Mouse (Mus musculus) telencephalon, adult 2 months (tissue): ENCODE data around the gene Slc35c1.

Source experiments
- DNase-seq: peaks from one replicate; pipeline ENCODE4 v3.0.0-alpha.2; 2011; ENCODE audit warnings: low read depth, low spot score

Gene Slc35c1

DNA sequence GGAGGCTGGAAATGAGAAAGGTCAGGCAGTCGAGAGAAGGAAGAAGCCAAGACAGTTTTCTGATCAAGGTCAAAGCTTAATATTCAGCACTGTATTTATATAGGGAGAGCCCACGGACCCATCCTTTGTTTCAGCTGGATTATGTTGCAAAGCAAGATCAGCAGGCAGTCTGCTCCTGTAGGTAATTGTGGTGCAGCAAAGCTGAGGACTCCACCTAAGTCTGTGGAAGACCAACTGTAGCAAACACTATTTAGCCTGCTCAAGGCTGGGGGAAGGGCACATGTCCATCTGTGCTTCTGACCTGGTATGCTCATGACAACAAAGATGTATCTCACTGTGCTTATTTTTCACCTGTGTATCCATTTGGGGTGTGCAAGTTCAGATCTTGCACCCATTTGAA lies 15.4 kb upstream of the Slc35c1 start:
- no peak for DNase-seq

- no peak for DNase-seq
Measured at GRCm38 (mm10) chr2:92474920-92475319, 14.6 kb upstream of the Slc35c1 start.

DNA sequence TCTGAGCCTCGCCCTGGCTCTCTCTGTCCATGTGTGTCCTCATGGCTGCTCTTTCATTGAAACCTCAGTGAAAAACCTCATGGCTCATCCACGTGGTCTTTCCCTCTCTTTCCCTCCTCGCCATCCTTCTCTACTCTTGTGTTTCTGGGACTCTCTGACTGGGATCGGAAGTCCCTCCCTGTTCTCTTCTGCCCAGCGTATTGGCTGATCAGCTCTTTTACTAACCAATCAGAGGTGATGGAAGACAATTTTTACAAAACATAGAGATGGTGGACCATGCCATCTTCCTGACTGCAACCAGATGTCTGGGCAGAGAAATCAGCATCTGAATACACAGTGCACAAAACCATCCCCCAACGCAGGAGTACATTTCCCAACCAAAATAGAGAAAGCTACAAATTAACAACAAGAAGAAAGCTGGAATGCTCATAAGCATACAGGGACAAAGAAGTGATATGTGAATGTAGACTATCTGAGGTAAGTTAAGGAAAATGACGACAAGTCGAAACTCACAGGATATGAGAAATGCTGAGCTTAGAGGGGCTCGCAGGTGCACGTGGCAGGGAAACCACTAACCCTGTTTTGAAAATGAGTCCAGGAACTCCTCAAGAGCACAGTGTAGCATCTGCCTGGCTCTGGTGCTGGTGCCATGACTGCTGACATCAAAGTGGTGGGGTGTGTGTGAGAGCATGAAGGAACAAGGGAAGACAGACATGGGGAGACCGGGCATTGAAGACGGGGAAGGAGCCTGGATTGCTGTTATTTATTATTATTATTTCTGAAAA lies 11.7 kb upstream of the Slc35c1 start:
- no peak for DNase-seq

DNA sequence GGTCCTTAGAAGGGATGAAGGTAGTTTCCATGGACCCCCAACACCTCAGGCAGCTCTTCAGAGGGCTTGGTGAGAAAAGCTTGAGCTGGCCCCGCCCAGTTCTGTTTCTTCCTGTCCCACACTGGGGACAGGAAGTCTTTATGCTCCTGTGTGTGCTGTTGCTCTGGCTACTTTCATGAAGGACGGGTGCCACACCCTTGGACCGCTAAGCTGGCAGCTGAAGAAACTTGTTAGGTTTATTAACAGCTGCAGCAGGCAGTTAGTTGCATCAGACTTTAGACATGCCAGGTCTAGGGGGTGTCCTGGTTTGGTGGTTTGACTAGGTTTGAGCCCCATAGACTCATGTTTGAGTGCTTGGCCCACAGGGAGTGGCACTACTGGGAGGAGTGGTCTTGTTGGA lies 4.4 kb upstream of the Slc35c1 start:
- no peak for DNase-seq

- DNase-seq: no peak
Measured at GRCm38 (mm10) chr2:92461215-92461614, 877 bp upstream of the Slc35c1 start.

DNA sequence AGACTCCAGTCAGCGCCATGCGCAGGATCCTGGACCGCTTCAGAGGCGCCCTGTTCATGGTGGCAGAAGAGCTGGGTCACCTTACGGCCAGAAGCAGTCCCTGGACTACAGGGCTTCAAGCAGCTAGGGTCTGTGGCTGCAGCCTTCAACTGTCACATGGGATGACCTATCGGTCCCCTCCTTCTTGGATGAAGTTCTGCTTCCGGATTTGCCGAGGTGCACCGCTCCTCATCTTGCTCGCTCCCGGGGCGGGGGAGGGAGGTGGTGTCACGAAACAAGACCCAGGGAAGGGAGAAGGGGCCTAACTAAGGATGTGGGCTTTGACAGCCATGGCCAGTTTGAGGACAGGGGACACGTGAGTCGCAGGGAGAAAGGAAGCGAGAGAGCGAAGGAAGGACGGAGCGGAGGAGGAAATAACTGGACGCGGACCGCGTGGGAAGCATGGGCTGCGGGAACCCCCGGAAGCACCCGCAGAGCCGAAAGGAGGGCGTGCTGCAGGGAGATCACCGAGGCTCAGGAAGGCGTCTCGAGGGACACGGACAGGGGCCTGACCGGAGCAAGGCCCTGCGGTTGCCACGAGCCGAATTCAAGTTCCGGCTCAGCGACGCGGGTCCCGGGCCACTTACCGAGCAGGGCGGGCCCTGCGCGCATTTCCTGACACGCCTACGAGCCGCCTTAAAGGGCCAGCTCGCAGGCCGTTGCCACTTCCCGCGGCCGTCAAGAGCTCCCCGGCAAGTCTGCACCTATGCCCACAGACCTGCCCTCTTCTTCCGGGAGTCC lies 1.0 kb downstream of the Slc35c1 start:
- DNase-seq: peak; percentile 81

- no peak for DNase-seq
Measured at GRCm38 (mm10) chr2:92458481-92458880, 1.9 kb downstream of the Slc35c1 start.

DNA sequence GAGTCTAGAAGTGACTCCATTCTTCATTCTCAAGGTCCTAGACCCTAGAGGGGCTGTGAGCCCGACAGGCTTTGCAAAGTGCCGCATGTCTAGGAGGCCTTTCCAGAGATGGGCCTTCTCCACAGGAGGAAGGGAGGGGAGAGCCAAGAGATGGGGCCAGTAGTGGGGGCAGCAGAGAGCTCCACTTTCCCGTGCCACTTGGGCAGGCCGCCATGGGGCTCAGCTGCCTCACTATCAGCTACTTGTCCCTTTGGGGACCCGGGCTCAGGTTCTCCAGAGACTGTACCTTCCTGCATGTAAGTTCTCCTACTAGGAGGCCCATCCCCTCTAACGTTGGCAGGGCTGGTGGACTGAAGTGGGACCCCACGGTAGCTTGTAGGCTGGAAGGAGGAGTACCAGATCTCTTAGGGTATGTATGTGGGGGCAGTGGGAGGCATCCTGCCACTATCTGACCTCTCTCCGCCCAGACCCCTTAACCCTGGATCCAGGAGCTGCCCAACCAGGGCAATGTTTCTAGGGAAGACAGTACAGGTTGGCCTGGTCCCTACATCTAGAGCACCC lies 3.3 kb downstream of the Slc35c1 start:
- DNase-seq: no peak

DNA sequence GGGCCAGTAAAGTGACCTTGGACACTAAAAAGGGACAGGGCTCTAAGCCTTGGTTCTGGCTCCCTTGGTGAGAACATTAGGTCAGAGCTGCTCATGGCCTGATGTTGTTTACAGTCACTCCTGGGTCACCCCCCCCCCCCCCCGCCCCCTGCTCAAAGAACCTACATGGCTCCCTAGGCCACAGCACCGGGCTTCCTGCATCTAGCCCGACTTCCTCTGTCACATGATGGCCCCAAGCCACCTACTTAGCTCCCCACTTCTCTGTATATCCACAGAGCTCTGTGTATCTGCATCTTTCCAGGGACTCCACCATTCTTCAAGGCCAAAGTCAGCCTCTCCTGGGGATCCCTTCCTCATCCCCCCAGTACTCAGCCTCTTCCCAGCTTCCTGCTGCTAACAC lies 4.6 kb downstream of the Slc35c1 start:
- no peak for DNase-seq

- DNase-seq: no peak
Measured at GRCm38 (mm10) chr2:92454166-92454565, 6.2 kb downstream of the Slc35c1 start.

DNA sequence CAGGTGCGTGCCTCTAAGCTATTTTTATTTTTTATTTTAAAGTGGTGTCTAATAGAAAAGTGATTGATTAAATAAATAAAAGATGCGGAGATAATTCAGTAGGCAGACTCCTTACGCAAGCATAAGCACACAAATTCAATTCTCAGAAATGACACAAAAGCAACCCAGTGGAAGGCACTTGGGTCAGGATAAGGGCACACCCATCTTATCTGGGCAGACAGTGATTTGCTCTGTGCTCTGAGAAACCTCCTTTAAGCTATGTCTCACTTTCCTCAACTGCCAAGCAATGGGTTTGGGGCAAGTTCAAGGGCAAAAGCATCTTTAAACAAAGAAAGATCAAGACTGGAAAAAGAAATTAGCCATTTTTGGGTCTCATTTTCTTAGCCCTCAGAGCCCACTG lies 9.2 kb downstream of the Slc35c1 start:
- no peak for DNase-seq

GRCm38 (mm10) chr2:92447121-92447740 lies 13.1 kb downstream of the Slc35c1 start:
- no peak for DNase-seq

DNA sequence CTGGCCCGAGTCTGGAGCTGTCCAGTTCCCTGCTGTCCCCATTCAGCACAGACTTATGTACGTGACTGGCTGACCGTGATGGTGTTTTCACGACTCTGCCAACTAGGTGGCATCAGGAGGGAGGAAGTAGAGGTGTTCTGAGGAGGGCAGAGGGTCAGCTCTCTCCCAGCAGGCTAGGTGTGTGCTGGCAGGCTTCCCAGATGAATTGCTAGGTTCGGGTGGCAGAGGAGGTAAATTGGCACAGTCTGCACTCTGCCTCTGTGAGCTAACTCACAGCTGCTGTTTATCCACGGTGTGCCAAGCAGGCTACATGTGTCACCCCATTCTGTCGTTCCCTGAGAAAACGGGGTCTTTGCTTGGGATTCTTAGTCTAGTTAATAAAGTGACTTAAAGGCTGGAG lies 13.7 kb downstream of the Slc35c1 start:
- DNase-seq: no peak

DNA sequence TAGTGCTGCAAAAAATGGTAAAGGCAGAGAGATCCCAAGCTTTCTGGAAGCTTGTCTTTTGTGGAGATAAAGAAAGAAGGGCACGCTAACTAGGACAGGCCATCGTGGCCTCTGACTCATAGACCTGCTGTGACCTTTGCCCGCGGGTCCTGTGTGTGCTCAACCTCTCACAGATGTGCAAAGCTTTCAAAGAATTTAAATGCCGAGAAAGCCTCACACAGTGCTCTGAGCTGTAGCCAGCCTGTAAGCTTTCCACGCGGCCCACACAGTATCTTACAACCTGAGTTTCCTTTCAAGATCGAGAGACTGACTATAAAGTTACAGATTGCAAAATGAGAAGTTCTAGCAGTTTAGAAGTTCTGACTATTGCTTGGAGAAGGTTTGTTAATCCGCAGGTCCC lies 14.4 kb downstream of the Slc35c1 start:
- DNase-seq: no peak

- DNase-seq: no peak
Measured at GRCm38 (mm10) chr2:92444376-92444775, 16.0 kb downstream of the Slc35c1 start.

- no peak for DNase-seq
Measured at GRCm38 (mm10) chr2:92443313-92443712, 17.0 kb downstream of the Slc35c1 start.

- DNase-seq: peak; percentile 90
Measured at GRCm38 (mm10) chr2:92442419-92443001, 17.8 kb downstream of the Slc35c1 start.

GRCm38 (mm10) chr2:92440432-92440831 lies 19.9 kb downstream of the Slc35c1 start:
- no peak for DNase-seq

GRCm38 (mm10) chr2:92438567-92438966 lies 21.8 kb downstream of the Slc35c1 start:
- peak; percentile 79 for DNase-seq

DNA sequence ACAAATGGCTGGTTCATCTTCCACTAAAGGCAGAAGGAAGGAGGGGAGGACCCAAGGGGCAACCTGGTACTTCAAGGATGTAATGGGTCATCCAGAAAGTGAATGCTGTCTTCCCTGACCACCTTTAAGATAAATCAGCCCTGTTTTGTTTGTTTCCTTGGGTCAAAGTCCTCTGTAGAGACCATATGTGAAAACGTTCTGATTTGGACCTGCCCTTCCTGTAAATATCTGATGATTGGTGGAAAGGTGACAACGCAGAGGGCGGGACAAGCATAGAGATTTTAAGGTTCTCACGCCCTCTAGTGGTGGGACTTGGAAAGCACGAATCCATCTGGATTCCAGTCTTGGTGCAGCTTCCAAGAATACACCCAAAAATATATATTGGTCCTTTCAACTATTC lies 22.5 kb downstream of the Slc35c1 start:
- DNase-seq: peak; percentile 87

- no peak for DNase-seq
Measured at GRCm38 (mm10) chr2:92437366-92437765, 23.0 kb downstream of the Slc35c1 start.

- no peak for DNase-seq
Measured at GRCm38 (mm10) chr2:92435023-92435422, 25.3 kb downstream of the Slc35c1 start.
